Mouse (Mus musculus): ENCODE results near the gene Tcerg1l.

Gene Tcerg1l

GRCm38 (mm10) chr7:138397485-138398181 is at the start of gene Tcerg1l:
Tcerg1l (minus strand) TSS chr7:138397730.
- DNase-seq (ENCODE audit: low spot score): no peak

GRCm38 (mm10) chr7:138442096-138442495 is 44.6 kb upstream of the Tcerg1l start:
- no peak for DNase-seq (ENCODE audit: low spot score)

GRCm38 (mm10) chr7:138432541-138432940 is 35.0 kb upstream of the Tcerg1l start:
- no peak for DNase-seq (ENCODE audit: low spot score)

- DNase-seq (ENCODE audit: low spot score): no peak
Measured at GRCm38 (mm10) chr7:138431456-138431855, 33.9 kb upstream of the Tcerg1l start.

- DNase-seq (ENCODE audit: low spot score): no peak
Measured at GRCm38 (mm10) chr7:138429916-138430315, 32.4 kb upstream of the Tcerg1l start.

- peak; percentile 35 for DNase-seq (ENCODE audit: low spot score)
Measured at GRCm38 (mm10) chr7:138428826-138429225, 31.3 kb upstream of the Tcerg1l start.

- DNase-seq (ENCODE audit: low spot score): no peak
Measured at GRCm38 (mm10) chr7:138427441-138427840, 29.9 kb upstream of the Tcerg1l start.

GRCm38 (mm10) chr7:138413496-138413895 is 16.0 kb upstream of the Tcerg1l start:
- no peak for DNase-seq (ENCODE audit: low spot score)

GRCm38 (mm10) chr7:138401641-138402040 is 4.1 kb upstream of the Tcerg1l start:
- DNase-seq (ENCODE audit: low spot score): no peak

- DNase-seq (ENCODE audit: low spot score): no peak
Measured at GRCm38 (mm10) chr7:138400506-138401272, 3.2 kb upstream of the Tcerg1l start.

- peak; percentile 21 for DNase-seq (ENCODE audit: low spot score)
Measured at GRCm38 (mm10) chr7:138398182-138398793, 758 bp upstream of the Tcerg1l start.

- DNase-seq (ENCODE audit: low spot score): peak; percentile 37
Measured at GRCm38 (mm10) chr7:138396863-138397484, 556 bp downstream of the Tcerg1l start.

GRCm38 (mm10) chr7:138396109-138396862 is 1.2 kb downstream of the Tcerg1l start:
- no peak for DNase-seq (ENCODE audit: low spot score)

- DNase-seq (ENCODE audit: low spot score): no peak
Measured at GRCm38 (mm10) chr7:138389941-138390340, 7.6 kb downstream of the Tcerg1l start.

GRCm38 (mm10) chr7:138389071-138389470 is 8.5 kb downstream of the Tcerg1l start:
- DNase-seq (ENCODE audit: low spot score): no peak

GRCm38 (mm10) chr7:138379221-138379620 is 18.3 kb downstream of the Tcerg1l start:
- no peak for DNase-seq (ENCODE audit: low spot score)

- no peak for DNase-seq (ENCODE audit: low spot score)
Measured at GRCm38 (mm10) chr7:138378546-138378945, 19.0 kb downstream of the Tcerg1l start.

- DNase-seq (ENCODE audit: low spot score): no peak
Measured at GRCm38 (mm10) chr7:138375573-138375972, 22.0 kb downstream of the Tcerg1l start.

- DNase-seq (ENCODE audit: low spot score): no peak
Measured at GRCm38 (mm10) chr7:138374376-138374775, 23.2 kb downstream of the Tcerg1l start.

GRCm38 (mm10) chr7:138373530-138373929 is 24.0 kb downstream of the Tcerg1l start:
- DNase-seq (ENCODE audit: low spot score): no peak

- no peak for DNase-seq (ENCODE audit: low spot score)
Measured at GRCm38 (mm10) chr7:138367570-138367969, 30.0 kb downstream of the Tcerg1l start.

GRCm38 (mm10) chr7:138365519-138365918 is 32.0 kb downstream of the Tcerg1l start:
- no peak for DNase-seq (ENCODE audit: low spot score)
